Mouse (Mus musculus): ENCODE results near the gene Rbp3.

Gene Rbp3

GRCm38 (mm10) chr14:33953761-33954160 lies at the start of gene Rbp3:
Gene Rbp3, plus strand, starts transcription at chr14:33954003.
- DNase-seq (ENCODE audit: extremely low read depth, insufficient read length, low spot score): no peak

- DNase-seq (ENCODE audit: extremely low read depth, insufficient read length, low spot score): no peak
Observed at GRCm38 (mm10) chr14:33904851-33905250, 49.0 kb upstream of the Rbp3 start.

- DNase-seq (ENCODE audit: extremely low read depth, insufficient read length, low spot score): no peak
Observed at GRCm38 (mm10) chr14:33913727-33914126, 40.1 kb upstream of the Rbp3 start.

- no peak for DNase-seq (ENCODE audit: extremely low read depth, insufficient read length, low spot score)
Observed at GRCm38 (mm10) chr14:33914206-33914605, 39.6 kb upstream of the Rbp3 start.

GRCm38 (mm10) chr14:33920727-33921559 lies 32.9 kb upstream of the Rbp3 start:
- no peak for DNase-seq (ENCODE audit: extremely low read depth, insufficient read length, low spot score)

- DNase-seq (ENCODE audit: extremely low read depth, insufficient read length, low spot score): no peak
Observed at GRCm38 (mm10) chr14:33922771-33923167, 31.0 kb upstream of the Rbp3 start.

GRCm38 (mm10) chr14:33923168-33924070 lies 30.4 kb upstream of the Rbp3 start, which contains the start of gene Gdf10:
Gene Gdf10, plus strand, starts transcription at chr14:33923587.
- DNase-seq (ENCODE audit: extremely low read depth, insufficient read length, low spot score): no peak

- DNase-seq (ENCODE audit: extremely low read depth, insufficient read length, low spot score): no peak
Observed at GRCm38 (mm10) chr14:33931853-33932252, 21.9 kb upstream of the Rbp3 start.

GRCm38 (mm10) chr14:33932935-33933703 lies 20.7 kb upstream of the Rbp3 start:
- no peak for DNase-seq (ENCODE audit: extremely low read depth, insufficient read length, low spot score)

- no peak for DNase-seq (ENCODE audit: extremely low read depth, insufficient read length, low spot score)
Observed at GRCm38 (mm10) chr14:33933778-33934317, 20.0 kb upstream of the Rbp3 start.

GRCm38 (mm10) chr14:33939117-33939516 lies 14.7 kb upstream of the Rbp3 start:
- DNase-seq (ENCODE audit: extremely low read depth, insufficient read length, low spot score): no peak

- DNase-seq (ENCODE audit: extremely low read depth, insufficient read length, low spot score): no peak
Observed at GRCm38 (mm10) chr14:33940739-33941138, 13.1 kb upstream of the Rbp3 start, which contains the start of gene Gdf2. Gene Gdf2, plus strand, starts transcription at chr14:33941039.

- DNase-seq (ENCODE audit: extremely low read depth, insufficient read length, low spot score): no peak
Observed at GRCm38 (mm10) chr14:33942222-33942621, 11.6 kb upstream of the Rbp3 start.

- DNase-seq (ENCODE audit: extremely low read depth, insufficient read length, low spot score): no peak
Observed at GRCm38 (mm10) chr14:33946125-33946524, 7.7 kb upstream of the Rbp3 start.

GRCm38 (mm10) chr14:33952233-33952981 lies 1.4 kb upstream of the Rbp3 start:
- DNase-seq (ENCODE audit: extremely low read depth, insufficient read length, low spot score): no peak

GRCm38 (mm10) chr14:33956055-33956454 lies 2.3 kb downstream of the Rbp3 start:
- no peak for DNase-seq (ENCODE audit: extremely low read depth, insufficient read length, low spot score)

GRCm38 (mm10) chr14:33958186-33958585 lies 4.4 kb downstream of the Rbp3 start:
- DNase-seq (ENCODE audit: extremely low read depth, insufficient read length, low spot score): no peak

- no peak for DNase-seq (ENCODE audit: extremely low read depth, insufficient read length, low spot score)
Observed at GRCm38 (mm10) chr14:33958841-33959240, 5.0 kb downstream of the Rbp3 start.

- DNase-seq (ENCODE audit: extremely low read depth, insufficient read length, low spot score): no peak
Observed at GRCm38 (mm10) chr14:33959341-33959740, 5.5 kb downstream of the Rbp3 start.

- no peak for DNase-seq (ENCODE audit: extremely low read depth, insufficient read length, low spot score)
Observed at GRCm38 (mm10) chr14:33965675-33966074, 11.9 kb downstream of the Rbp3 start.
